Mouse (Mus musculus): ENCODE data around the gene Col23a1. TPM values are rescaled to one million over a fixed set of nuclear protein-coding genes. Genes with fewer than 3 reads are reported as not detected.

The Col23a1 gene
- polyA plus RNA-seq, 1 experiment, result 0.76 TPM

DNA sequence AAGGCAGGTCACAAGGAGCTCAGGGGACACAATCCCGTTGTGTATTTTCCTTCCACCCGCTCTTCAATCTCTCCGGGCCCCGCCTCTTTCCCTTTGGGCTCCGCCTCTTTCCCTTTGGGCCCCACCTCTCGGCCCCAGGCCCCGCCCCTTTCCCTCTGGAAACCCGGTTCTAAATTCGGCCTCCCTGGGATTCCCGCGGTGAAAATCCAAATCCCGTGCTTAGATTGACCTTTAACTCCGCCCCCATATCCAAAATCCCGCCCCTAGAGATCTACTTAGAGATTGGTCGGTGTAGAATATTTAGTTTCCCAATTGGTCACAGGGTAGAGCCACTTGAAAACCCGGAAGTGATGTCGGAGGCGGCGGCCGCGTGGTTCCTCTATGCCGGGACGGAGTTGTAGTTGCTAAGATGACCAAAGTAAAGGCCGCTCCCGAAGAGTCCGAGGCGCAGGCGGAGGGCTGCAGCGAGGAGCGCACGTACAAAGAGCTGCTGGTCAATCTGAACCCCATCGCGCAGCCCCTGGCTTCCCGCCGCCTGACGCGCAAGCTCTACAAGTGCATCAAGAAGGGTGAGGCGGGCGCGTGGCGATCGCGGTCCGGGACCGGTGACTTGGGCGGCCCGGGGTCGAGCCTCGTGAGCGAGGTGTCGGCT, 329.8 kb downstream of the Col23a1 start, which contains the start of gene Nhp2:
TSS of gene Nhp2 (plus strand) at position 327 of the 652 bp plus-strand sequence.
- Histone ChIP-seq H3K27ac (ENCODE audit: insufficient read depth, low read length) (peak within 1 kb of the TSS; percentile 75), H3K4me3 (ENCODE audit: low read depth, low read length) (peak within 1 kb of the TSS; percentile 92), H3K27me3 (ENCODE audit: control insufficient read depth, insufficient read depth, low read length, poor library complexity, severe bottlenecking) (no peaks in the 10 kb centered on the region), H3K36me3 (ENCODE audit: control insufficient read depth, insufficient read depth, low read length, poor library complexity, severe bottlenecking) (peaks cover 32% of the 10 kb centered on the region), H3K4me1 (ENCODE audit: control insufficient read depth, insufficient read depth, low read length) (no peaks in the 10 kb centered on the region), H3K9ac (ENCODE audit: low read depth, poor library complexity, severe bottlenecking) (peak within 1 kb of the TSS; percentile 96), H3K9me3 (replicated peaks; ENCODE audit: control insufficient read depth, insufficient read depth, low read length, poor library complexity, severe bottlenecking) (no peaks in the 10 kb centered on the region)
- TF ChIP-seq POLR2A (IDR thresholded peaks at IDR 0.05; ENCODE audit: insufficient read depth, low read length) (peak; percentile 91), CTCF (IDR thresholded peaks at IDR 0.05; ENCODE audit: low read depth, low read length) (no peak)

DNA sequence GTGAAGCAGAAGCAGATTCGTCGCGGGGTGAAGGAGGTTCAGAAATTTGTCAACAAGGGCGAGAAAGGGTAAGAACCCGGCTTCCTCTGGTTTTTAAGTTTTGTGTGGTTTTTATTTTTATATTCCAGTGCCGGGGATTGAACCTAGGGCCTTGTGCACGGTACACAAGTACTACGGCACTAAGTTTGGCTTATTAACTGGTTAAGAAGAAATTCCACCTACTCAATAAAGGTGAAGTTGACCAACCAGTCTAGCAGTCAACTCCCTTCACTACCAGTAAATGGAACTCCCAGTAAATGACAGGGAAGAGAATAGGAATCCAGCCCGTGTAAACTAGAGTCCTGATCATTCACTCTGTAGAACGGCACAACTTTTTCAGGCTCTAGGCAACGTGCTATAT, 330.4 kb downstream of the Col23a1 start:
- peak overlapping the region; percentile 28; the same call in 1 of the 2 replicates for H3K27ac ChIP-seq (ENCODE audit: insufficient read depth, low read length)
- peak overlapping the region; percentile 92 for H3K4me3 ChIP-seq (ENCODE audit: low read depth, low read length)
- no peaks in the 10 kb centered on the region for H3K9me3 ChIP-seq (replicated peaks; ENCODE audit: control insufficient read depth, insufficient read depth, low read length, poor library complexity, severe bottlenecking)
- no peaks in the 10 kb centered on the region for H3K4me1 ChIP-seq (ENCODE audit: control insufficient read depth, insufficient read depth, low read length)
- H3K27me3 ChIP-seq (ENCODE audit: control insufficient read depth, insufficient read depth, low read length, poor library complexity, severe bottlenecking), result no peaks in the 10 kb centered on the region
- peak overlapping the region; percentile 96 for H3K9ac ChIP-seq (ENCODE audit: low read depth, poor library complexity, severe bottlenecking)
- TF ChIP-seq POLR2A (IDR thresholded peaks at IDR 0.05; ENCODE audit: insufficient read depth, low read length) (no peak), EP300 (IDR thresholded peaks at IDR 0.05; ENCODE audit: insufficient read depth, low read depth, low read length) (no peak)
- H3K36me3 ChIP-seq (ENCODE audit: control insufficient read depth, insufficient read depth, low read length, poor library complexity, severe bottlenecking), result peaks cover 37% of the 10 kb centered on the region

DNA sequence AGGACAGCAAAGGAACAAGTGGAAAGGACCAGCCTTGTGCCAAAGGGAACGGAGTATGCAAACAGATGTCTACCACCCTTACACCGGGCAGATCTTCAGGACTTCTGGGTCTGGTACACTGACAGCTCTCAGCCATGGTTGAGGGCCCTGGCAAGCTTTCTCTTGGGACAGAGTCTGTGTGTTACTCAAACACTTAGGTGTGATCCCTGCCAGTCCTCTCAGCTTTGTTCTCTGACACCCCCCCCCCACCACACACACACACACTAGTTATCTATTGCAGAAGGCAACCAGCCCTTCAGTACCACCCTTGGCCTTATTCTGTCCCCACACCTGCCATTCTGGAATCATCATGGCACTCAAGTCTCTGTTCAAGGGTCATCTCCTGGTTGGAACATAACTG, 332.1 kb downstream of the Col23a1 start:
- Histone ChIP-seq H3K36me3 (ENCODE audit: control insufficient read depth, insufficient read depth, low read length, poor library complexity, severe bottlenecking) (peaks cover 49% of the 10 kb centered on the region), H3K4me3 (ENCODE audit: low read depth, low read length) (no peak overlapping the region)

DNA sequence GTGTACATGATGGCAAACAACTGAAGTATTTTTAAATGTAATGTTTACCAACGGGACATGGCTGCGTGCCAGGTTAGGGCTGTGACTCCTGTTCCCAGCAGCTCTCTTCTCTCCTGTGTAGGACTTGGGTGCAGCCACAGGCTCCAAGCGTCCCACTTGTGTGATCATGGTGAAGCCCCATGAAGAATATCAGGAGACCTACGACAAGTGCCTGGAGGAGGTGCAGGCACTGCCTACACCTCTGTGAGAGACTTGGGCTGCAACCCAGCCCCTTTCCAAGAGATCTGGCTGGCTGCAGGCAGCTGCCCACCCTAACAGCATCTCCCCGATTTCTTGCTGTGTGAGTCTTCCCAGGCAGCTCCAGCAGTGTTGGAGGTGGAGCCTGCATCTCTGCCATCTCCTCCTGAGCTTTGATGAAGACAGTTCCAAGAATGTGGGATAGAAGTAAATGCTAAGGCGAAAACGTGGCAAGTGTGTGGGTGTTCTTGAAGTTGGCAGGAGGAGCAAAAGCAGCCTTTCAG, 333.3 kb downstream of the Col23a1 start:
- no peak overlapping the region for H3K9ac ChIP-seq (ENCODE audit: low read depth, poor library complexity, severe bottlenecking)
- no peak for TF ChIP-seq EP300 (IDR thresholded peaks at IDR 0.05; ENCODE audit: insufficient read depth, low read depth, low read length)
- TF ChIP-seq POLR2A (IDR thresholded peaks at IDR 0.05; ENCODE audit: insufficient read depth, low read length), result no peak
- no peak for TF ChIP-seq CTCF (IDR thresholded peaks at IDR 0.05; ENCODE audit: low read depth, low read length)

More for the DNA sequence above, 332.1 kb downstream of the Col23a1 start:
- no peaks in the 10 kb centered on the region for H3K4me1 ChIP-seq (ENCODE audit: control insufficient read depth, insufficient read depth, low read length)
- no peak overlapping the region for H3K27ac ChIP-seq (ENCODE audit: insufficient read depth, low read length)
- no peak for TF ChIP-seq CTCF (IDR thresholded peaks at IDR 0.05; ENCODE audit: low read depth, low read length)
- no peak for TF ChIP-seq EP300 (IDR thresholded peaks at IDR 0.05; ENCODE audit: insufficient read depth, low read depth, low read length)
- no peak for TF ChIP-seq POLR2A (IDR thresholded peaks at IDR 0.05; ENCODE audit: insufficient read depth, low read length)
- H3K9ac ChIP-seq (ENCODE audit: low read depth, poor library complexity, severe bottlenecking), result peak overlapping the region; percentile 96; the same call in 1 of the 2 replicates
- H3K27me3 ChIP-seq (ENCODE audit: control insufficient read depth, insufficient read depth, low read length, poor library complexity, severe bottlenecking), result no peaks in the 10 kb centered on the region
- no peaks in the 10 kb centered on the region for H3K9me3 ChIP-seq (replicated peaks; ENCODE audit: control insufficient read depth, insufficient read depth, low read length, poor library complexity, severe bottlenecking)

DNA sequence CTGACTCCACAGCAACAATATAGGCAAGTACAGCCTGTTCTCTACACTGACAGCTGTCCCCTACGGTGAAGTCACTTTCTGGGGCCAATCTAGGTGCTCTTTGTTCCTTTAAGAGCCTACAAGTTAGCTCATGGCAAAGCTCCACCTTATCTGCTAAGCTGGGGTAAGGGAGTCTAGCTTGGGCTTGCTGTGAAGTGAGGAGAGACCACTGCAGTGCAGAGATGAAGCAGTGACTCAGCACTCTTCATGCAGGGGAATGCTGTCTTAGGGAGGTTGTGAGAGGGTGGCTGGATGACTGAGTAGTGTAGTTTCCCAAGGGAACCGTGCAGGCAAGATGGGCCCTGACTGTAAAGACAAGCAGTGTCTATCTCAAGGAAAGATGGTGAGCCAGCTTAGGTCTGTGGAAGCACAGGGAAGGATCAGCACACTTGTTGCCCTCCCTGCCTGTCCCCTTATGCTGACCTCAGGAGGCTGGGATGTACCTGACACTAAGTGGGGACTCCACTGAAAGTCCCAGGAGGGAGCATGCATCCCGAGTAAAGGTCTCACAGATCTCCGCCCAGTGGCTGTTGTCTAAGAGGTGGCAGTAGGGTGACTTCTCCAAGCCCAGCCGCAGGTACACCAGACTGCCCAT, 335.6 kb downstream of the Col23a1 start:
- no peak overlapping the region for H3K9ac ChIP-seq (ENCODE audit: low read depth, poor library complexity, severe bottlenecking)
- no peaks in the 10 kb centered on the region for H3K4me1 ChIP-seq (ENCODE audit: control insufficient read depth, insufficient read depth, low read length)
- peaks cover 72% of the 10 kb centered on the region for H3K36me3 ChIP-seq (ENCODE audit: control insufficient read depth, insufficient read depth, low read length, poor library complexity, severe bottlenecking)
- no peaks in the 10 kb centered on the region for H3K27me3 ChIP-seq (ENCODE audit: control insufficient read depth, insufficient read depth, low read length, poor library complexity, severe bottlenecking)
- no peak overlapping the region for H3K4me3 ChIP-seq (ENCODE audit: low read depth, low read length)
- peak overlapping the region; percentile 76 for H3K27ac ChIP-seq (ENCODE audit: insufficient read depth, low read length)
- TF ChIP-seq EP300 (IDR thresholded peaks at IDR 0.05; ENCODE audit: insufficient read depth, low read depth, low read length) (no peak), CTCF (IDR thresholded peaks at IDR 0.05; ENCODE audit: low read depth, low read length) (no peak)
- no peaks in the 10 kb centered on the region for H3K9me3 ChIP-seq (replicated peaks; ENCODE audit: control insufficient read depth, insufficient read depth, low read length, poor library complexity, severe bottlenecking)

More for the DNA sequence above, 333.3 kb downstream of the Col23a1 start:
- Histone ChIP-seq H3K9me3 (replicated peaks; ENCODE audit: control insufficient read depth, insufficient read depth, low read length, poor library complexity, severe bottlenecking) (no peaks in the 10 kb centered on the region), H3K36me3 (ENCODE audit: control insufficient read depth, insufficient read depth, low read length, poor library complexity, severe bottlenecking) (peaks cover 61% of the 10 kb centered on the region), H3K4me3 (ENCODE audit: low read depth, low read length) (no peak overlapping the region), H3K27me3 (ENCODE audit: control insufficient read depth, insufficient read depth, low read length, poor library complexity, severe bottlenecking) (no peaks in the 10 kb centered on the region), H3K27ac (ENCODE audit: insufficient read depth, low read length) (no peak overlapping the region), H3K4me1 (ENCODE audit: control insufficient read depth, insufficient read depth, low read length) (no peaks in the 10 kb centered on the region)

DNA sequence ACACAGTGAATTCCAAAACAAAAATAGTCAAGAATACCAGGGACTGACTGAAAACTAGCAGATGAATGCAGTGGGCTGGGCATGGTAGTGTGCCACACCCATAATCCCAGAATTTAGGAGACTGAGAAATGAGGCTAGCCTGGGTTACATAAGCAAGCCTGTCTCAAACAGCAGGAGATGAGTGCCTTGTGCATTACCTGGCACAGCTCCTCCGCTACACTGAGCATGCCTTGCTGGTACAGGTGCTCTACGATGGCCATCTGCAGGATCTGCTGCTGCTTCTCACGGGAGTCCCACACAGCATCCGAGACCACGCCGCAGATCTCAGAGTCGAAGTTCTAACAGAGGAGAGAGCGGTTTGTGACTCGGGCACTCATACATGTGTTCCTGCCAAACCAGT, 337.7 kb downstream of the Col23a1 start:
- Histone ChIP-seq H3K27ac (ENCODE audit: insufficient read depth, low read length) (no peak overlapping the region), H3K36me3 (ENCODE audit: control insufficient read depth, insufficient read depth, low read length, poor library complexity, severe bottlenecking) (peaks cover 61% of the 10 kb centered on the region), H3K27me3 (ENCODE audit: control insufficient read depth, insufficient read depth, low read length, poor library complexity, severe bottlenecking) (no peaks in the 10 kb centered on the region), H3K9me3 (replicated peaks; ENCODE audit: control insufficient read depth, insufficient read depth, low read length, poor library complexity, severe bottlenecking) (no peaks in the 10 kb centered on the region), H3K4me1 (ENCODE audit: control insufficient read depth, insufficient read depth, low read length) (no peaks in the 10 kb centered on the region), H3K9ac (ENCODE audit: low read depth, poor library complexity, severe bottlenecking) (no peak overlapping the region), H3K4me3 (ENCODE audit: low read depth, low read length) (no peak overlapping the region)
- TF ChIP-seq POLR2A (IDR thresholded peaks at IDR 0.05; ENCODE audit: insufficient read depth, low read length) (no peak), EP300 (IDR thresholded peaks at IDR 0.05; ENCODE audit: insufficient read depth, low read depth, low read length) (no peak), CTCF (IDR thresholded peaks at IDR 0.05; ENCODE audit: low read depth, low read length) (no peak)
